Mouse (Mus musculus): ENCODE data around the gene Wdpcp. TPM values are rescaled to one million over a fixed set of nuclear protein-coding genes. Genes with fewer than 3 reads are reported as not detected.

Wdpcp gene
- polyA plus RNA-seq, 1 experiment from 2014 or later = 11.5 TPM

GRCm38 (mm10) chr11:21564681-21565405 lies 7.2 kb upstream of the Wdpcp start:
- H3K4me2 ChIP-seq (ENCODE audit: low read length) = no peak overlapping the region
- H3K27ac ChIP-seq (ENCODE audit: low read length) = no peak overlapping the region
- 94% methylated on average over 9 of the region's 9 CpGs for WGBS
- no peaks in the 10 kb centered on the region for H3K9me3 ChIP-seq (replicated peaks; ENCODE audit: control insufficient read depth, low read length, poor library complexity, severe bottlenecking)
- ATAC-seq = no peak
- no peak overlapping the region for H3K9ac ChIP-seq (ENCODE audit: low read depth, low read length)
- no peak overlapping the region for H3K4me3 ChIP-seq (ENCODE audit: low read depth, low read length)
- H3K27me3 ChIP-seq (ENCODE audit: control insufficient read depth, insufficient read depth, low read depth, low read length) = no peaks in the 10 kb centered on the region
- H3K4me1 ChIP-seq (ENCODE audit: control insufficient read depth, insufficient read depth, low read length) = peaks cover 10% of the 10 kb centered on the region
- peaks cover 24% of the 10 kb centered on the region for H3K36me3 ChIP-seq (ENCODE audit: control insufficient read depth, insufficient read depth, low read length)

DNA sequence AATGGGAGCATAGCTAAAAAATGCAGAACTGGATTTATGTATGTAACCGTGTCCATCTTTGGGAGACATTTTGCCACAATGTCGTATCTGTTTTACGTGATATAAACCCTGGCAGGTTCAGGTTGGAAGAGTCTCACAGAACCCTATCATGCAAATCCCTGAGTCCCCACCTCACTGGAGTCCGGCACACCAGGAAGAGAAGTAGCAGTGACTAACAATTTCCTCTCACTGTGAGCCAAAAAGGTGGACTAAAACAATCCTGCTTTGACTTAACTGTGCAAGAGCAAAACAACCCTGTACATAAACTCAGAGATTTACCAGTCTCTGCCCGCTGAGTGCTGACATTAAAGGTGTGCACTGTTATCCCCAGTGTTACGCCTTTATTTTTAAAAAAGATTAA lies 5.1 kb upstream of the Wdpcp start:
- whole genome bisulfite sequencing = 95% methylated on average over 6 of the region's 6 CpGs
- Histone ChIP-seq H3K36me3 (ENCODE audit: control insufficient read depth, insufficient read depth, low read length) (peaks cover 23% of the 10 kb centered on the region; the same call in 1 of the 2 replicates), H3K4me3 (ENCODE audit: low read depth, low read length) (no peak overlapping the region), H3K4me2 (ENCODE audit: low read length) (no peak overlapping the region), H3K27ac (ENCODE audit: low read length) (no peak overlapping the region), H3K9me3 (replicated peaks; ENCODE audit: control insufficient read depth, low read length, poor library complexity, severe bottlenecking) (no peaks in the 10 kb centered on the region), H3K27me3 (ENCODE audit: control insufficient read depth, insufficient read depth, low read depth, low read length) (no peaks in the 10 kb centered on the region), H3K4me1 (ENCODE audit: control insufficient read depth, insufficient read depth, low read length) (peaks cover 19% of the 10 kb centered on the region), H3K9ac (ENCODE audit: low read depth, low read length) (no peak overlapping the region)
- no peak for ATAC-seq

- Histone ChIP-seq H3K27ac (ENCODE audit: low read length) (no peak overlapping the region), H3K9me3 (replicated peaks; ENCODE audit: control insufficient read depth, low read length, poor library complexity, severe bottlenecking) (no peaks in the 10 kb centered on the region), H3K9ac (ENCODE audit: low read depth, low read length) (no peak overlapping the region), H3K4me2 (ENCODE audit: low read length) (no peak overlapping the region), H3K4me1 (ENCODE audit: control insufficient read depth, insufficient read depth, low read length) (peaks cover 23% of the 10 kb centered on the region), H3K4me3 (ENCODE audit: low read depth, low read length) (no peak overlapping the region), H3K36me3 (ENCODE audit: control insufficient read depth, insufficient read depth, low read length) (peaks cover 21% of the 10 kb centered on the region; the same call in 1 of the 2 replicates), H3K27me3 (ENCODE audit: control insufficient read depth, insufficient read depth, low read depth, low read length) (no peaks in the 10 kb centered on the region)
- ATAC-seq = no peak
- WGBS = 95% methylated on average over 1 of the region's 1 CpGs
Observed at GRCm38 (mm10) chr11:21567733-21568132, 4.3 kb upstream of the Wdpcp start.

DNA sequence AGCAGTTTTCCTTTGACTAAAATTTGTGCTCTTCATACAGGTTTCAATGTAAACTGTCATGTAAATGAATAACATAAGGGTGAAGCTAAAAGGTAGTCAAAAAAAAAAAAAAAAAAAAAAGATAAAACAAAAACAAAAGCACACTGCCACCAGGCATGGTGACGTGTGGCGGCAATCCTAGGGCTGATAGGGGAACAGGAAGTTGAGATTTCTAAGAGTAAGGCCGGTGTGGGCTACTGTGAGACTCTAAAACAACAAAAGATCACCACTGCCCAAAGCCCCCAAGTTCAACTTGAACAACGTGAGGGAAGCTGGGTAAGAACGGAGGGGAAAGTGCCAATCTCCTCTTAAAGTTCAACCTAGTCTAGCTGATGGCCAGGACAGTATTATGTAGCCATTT lies 3.0 kb upstream of the Wdpcp start:
- Histone ChIP-seq H3K4me1 (ENCODE audit: control insufficient read depth, insufficient read depth, low read length) (peaks cover 26% of the 10 kb centered on the region), H3K9ac (ENCODE audit: low read depth, low read length) (no peak overlapping the region), H3K9me3 (replicated peaks; ENCODE audit: control insufficient read depth, low read length, poor library complexity, severe bottlenecking) (no peaks in the 10 kb centered on the region), H3K4me3 (ENCODE audit: low read depth, low read length) (no peak overlapping the region), H3K4me2 (ENCODE audit: low read length) (0 out of 2 replicates have a peak overlapping the region, but pooled peaks have one; percentile 1), H3K27ac (ENCODE audit: low read length) (no peak overlapping the region), H3K27me3 (ENCODE audit: control insufficient read depth, insufficient read depth, low read depth, low read length) (no peaks in the 10 kb centered on the region), H3K36me3 (ENCODE audit: control insufficient read depth, insufficient read depth, low read length) (peaks cover 16% of the 10 kb centered on the region; the same call in 1 of the 2 replicates)
- 77% methylated on average over 5 of the region's 5 CpGs for WGBS
- no peak for ATAC-seq

DNA sequence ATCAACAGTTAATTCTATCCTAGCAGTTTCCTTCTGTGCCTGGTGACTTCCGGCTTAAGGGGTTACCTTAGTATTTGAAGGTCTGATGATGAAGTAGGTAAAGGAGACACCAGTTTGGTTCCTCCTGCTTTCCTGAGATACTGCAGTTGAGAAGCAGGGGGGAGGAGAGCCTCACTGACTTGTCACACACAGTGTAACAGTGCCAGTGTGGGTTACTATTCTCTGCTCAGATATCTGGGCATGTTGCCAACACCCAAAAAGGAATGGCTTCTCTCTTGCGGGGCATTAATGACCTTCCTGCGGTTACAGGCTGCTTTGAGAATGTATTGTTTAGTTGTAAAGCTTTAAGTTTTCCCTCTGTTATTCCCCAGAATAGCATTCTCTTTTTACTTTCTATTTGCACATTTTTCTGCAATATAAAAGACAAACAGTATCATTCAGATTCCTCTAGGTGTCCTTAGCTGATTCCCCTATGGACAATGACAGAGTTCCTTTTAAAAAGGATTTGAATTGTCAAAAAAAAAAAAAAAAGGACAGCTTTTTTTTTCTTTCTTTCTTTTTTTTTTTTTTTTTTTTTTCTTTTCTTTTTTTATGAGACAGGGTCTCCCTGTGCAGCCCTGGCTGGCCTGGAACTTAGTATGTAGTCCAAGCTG lies 2.5 kb upstream of the Wdpcp start:
- no peak for ATAC-seq
- H3K9ac ChIP-seq (ENCODE audit: low read depth, low read length) = no peak overlapping the region
- H3K4me3 ChIP-seq (ENCODE audit: low read depth, low read length) = no peak overlapping the region
- no peak overlapping the region for H3K27ac ChIP-seq (ENCODE audit: low read length)
- no peaks in the 10 kb centered on the region for H3K9me3 ChIP-seq (replicated peaks; ENCODE audit: control insufficient read depth, low read length, poor library complexity, severe bottlenecking)
- H3K27me3 ChIP-seq (ENCODE audit: control insufficient read depth, insufficient read depth, low read depth, low read length) = no peaks in the 10 kb centered on the region
- H3K4me2 ChIP-seq (ENCODE audit: low read length) = 0 out of 2 replicates have a peak overlapping the region, but pooled peaks have one; percentile 1
- peaks cover 26% of the 10 kb centered on the region for H3K4me1 ChIP-seq (ENCODE audit: control insufficient read depth, insufficient read depth, low read length)
- WGBS = 38% methylated on average over 3 of the region's 3 CpGs
- peaks cover 15% of the 10 kb centered on the region; the same call in 1 of the 2 replicates for H3K36me3 ChIP-seq (ENCODE audit: control insufficient read depth, insufficient read depth, low read length)

DNA sequence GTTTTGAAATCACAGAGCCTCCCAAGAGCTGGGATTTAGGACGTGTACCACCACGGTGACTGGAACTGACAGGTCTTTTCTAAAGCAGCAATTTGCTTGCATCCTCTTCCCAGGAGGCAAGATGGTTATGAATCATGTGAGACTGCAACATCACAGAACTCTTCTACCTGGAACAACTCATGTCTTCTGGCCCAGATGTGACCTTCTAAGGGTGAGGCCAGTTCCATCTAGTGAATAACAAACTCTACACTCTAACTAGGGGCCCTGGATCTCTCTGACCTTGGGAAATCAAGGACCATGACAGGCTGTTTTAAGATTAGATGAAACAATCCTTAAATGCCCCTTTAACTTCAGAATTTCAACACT lies 1.9 kb upstream of the Wdpcp start:
- no peak overlapping the region for H3K27ac ChIP-seq (ENCODE audit: low read length)
- H3K27me3 ChIP-seq (ENCODE audit: control insufficient read depth, insufficient read depth, low read depth, low read length) = no peaks in the 10 kb centered on the region
- no peak overlapping the region for H3K9ac ChIP-seq (ENCODE audit: low read depth, low read length)
- WGBS = 33% methylated on average over 2 of the region's 2 CpGs
- peaks cover 13% of the 10 kb centered on the region; the same call in 1 of the 2 replicates for H3K36me3 ChIP-seq (ENCODE audit: control insufficient read depth, insufficient read depth, low read length)
- no peak overlapping the region for H3K4me3 ChIP-seq (ENCODE audit: low read depth, low read length)
- H3K9me3 ChIP-seq (replicated peaks; ENCODE audit: control insufficient read depth, low read length, poor library complexity, severe bottlenecking) = no peaks in the 10 kb centered on the region
- H3K4me2 ChIP-seq (ENCODE audit: low read length) = peak overlapping the region; percentile 31
- no peak for ATAC-seq
- H3K4me1 ChIP-seq (ENCODE audit: control insufficient read depth, insufficient read depth, low read length) = peaks cover 26% of the 10 kb centered on the region

DNA sequence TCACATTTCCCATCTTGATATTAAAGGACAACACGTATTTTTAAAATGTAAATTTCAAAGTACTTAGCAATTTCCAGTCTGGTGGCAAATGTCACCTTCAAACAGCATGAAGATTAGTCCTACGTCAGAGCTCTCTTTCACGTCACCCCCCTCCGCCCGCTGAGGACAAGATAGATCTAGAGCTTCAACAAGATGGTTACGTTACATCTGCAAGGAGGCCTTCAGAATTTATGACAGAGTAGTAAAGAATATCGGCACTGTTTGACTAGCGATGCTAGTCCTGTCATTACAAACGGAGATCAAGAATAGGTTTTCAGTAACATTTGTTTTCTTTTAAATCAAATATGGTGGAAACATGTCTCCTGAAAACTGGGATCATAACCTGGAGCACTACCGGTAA lies 1.1 kb upstream of the Wdpcp start:
- no peak for ATAC-seq
- peak overlapping the region; percentile 90 for H3K4me2 ChIP-seq (ENCODE audit: low read length)
- peaks cover 26% of the 10 kb centered on the region for H3K4me1 ChIP-seq (ENCODE audit: control insufficient read depth, insufficient read depth, low read length)
- 11% methylated on average over 10 of the region's 10 CpGs for WGBS
- no peaks in the 10 kb centered on the region for H3K27me3 ChIP-seq (ENCODE audit: control insufficient read depth, insufficient read depth, low read depth, low read length)
- peaks cover 6% of the 10 kb centered on the region; the same call in 1 of the 2 replicates for H3K36me3 ChIP-seq (ENCODE audit: control insufficient read depth, insufficient read depth, low read length)
- peak overlapping the region; percentile 81 for H3K9ac ChIP-seq (ENCODE audit: low read depth, low read length)
- peak overlapping the region; percentile 81 for H3K27ac ChIP-seq (ENCODE audit: low read length)
- H3K9me3 ChIP-seq (replicated peaks; ENCODE audit: control insufficient read depth, low read length, poor library complexity, severe bottlenecking) = no peaks in the 10 kb centered on the region
- H3K4me3 ChIP-seq (ENCODE audit: low read depth, low read length) = peak overlapping the region; percentile 60

GRCm38 (mm10) chr11:21581472-21581871 lies 9.4 kb downstream of the Wdpcp start:
- no peak overlapping the region for H3K4me3 ChIP-seq (ENCODE audit: low read depth, low read length)
- H3K36me3 ChIP-seq (ENCODE audit: control insufficient read depth, insufficient read depth, low read length) = no peaks in the 10 kb centered on the region
- H3K4me2 ChIP-seq (ENCODE audit: low read length) = no peak overlapping the region
- H3K9me3 ChIP-seq (replicated peaks; ENCODE audit: control insufficient read depth, low read length, poor library complexity, severe bottlenecking) = no peaks in the 10 kb centered on the region
- no peak overlapping the region for H3K27ac ChIP-seq (ENCODE audit: low read length)
- no peak for ATAC-seq
- H3K9ac ChIP-seq (ENCODE audit: low read depth, low read length) = no peak overlapping the region
- 80% methylated on average over 7 of the region's 7 CpGs for WGBS
- H3K27me3 ChIP-seq (ENCODE audit: control insufficient read depth, insufficient read depth, low read depth, low read length) = no peaks in the 10 kb centered on the region
- no peaks in the 10 kb centered on the region for H3K4me1 ChIP-seq (ENCODE audit: control insufficient read depth, insufficient read depth, low read length)

DNA sequence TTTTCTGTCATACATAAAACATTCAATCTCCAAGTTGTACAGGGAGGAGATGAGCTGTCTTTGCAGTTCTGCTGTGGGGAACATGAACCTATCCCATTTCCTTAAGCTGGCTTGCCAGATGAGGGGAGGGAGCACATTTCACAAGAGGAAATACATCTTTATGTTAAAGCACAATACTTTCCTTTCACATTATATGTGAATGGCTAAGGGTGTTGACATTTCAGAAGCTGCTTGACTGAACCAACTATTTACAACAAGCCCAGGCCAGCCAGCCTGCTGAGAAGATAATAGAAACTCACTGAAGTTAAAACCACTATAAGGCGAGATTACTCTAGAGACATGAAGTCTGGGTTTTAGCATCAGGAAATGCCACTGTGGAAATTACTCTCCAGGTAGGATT lies 11.3 kb downstream of the Wdpcp start:
- no peaks in the 10 kb centered on the region for H3K4me1 ChIP-seq (ENCODE audit: control insufficient read depth, insufficient read depth, low read length)
- H3K27ac ChIP-seq (ENCODE audit: low read length) = no peak overlapping the region
- 14% methylated on average over 1 of the region's 1 CpGs for WGBS
- H3K4me3 ChIP-seq (ENCODE audit: low read depth, low read length) = no peak overlapping the region
- no peaks in the 10 kb centered on the region for H3K27me3 ChIP-seq (ENCODE audit: control insufficient read depth, insufficient read depth, low read depth, low read length)
- H3K36me3 ChIP-seq (ENCODE audit: control insufficient read depth, insufficient read depth, low read length) = no peaks in the 10 kb centered on the region
- H3K4me2 ChIP-seq (ENCODE audit: low read length) = no peak overlapping the region
- H3K9me3 ChIP-seq (replicated peaks; ENCODE audit: control insufficient read depth, low read length, poor library complexity, severe bottlenecking) = no peaks in the 10 kb centered on the region
- H3K9ac ChIP-seq (ENCODE audit: low read depth, low read length) = no peak overlapping the region
- no peak for ATAC-seq

All from midbrain, embryonic 16.5 days (tissue).